Mouse (Mus musculus): ENCODE measurements around the gene Mafg. TPM values are rescaled to one million over a fixed set of nuclear protein-coding genes. Genes with fewer than 3 reads are reported as not detected.

Gene Mafg
- polyA plus RNA-seq, 1 experiment from 2014 or later = 28.6 TPM

DNA sequence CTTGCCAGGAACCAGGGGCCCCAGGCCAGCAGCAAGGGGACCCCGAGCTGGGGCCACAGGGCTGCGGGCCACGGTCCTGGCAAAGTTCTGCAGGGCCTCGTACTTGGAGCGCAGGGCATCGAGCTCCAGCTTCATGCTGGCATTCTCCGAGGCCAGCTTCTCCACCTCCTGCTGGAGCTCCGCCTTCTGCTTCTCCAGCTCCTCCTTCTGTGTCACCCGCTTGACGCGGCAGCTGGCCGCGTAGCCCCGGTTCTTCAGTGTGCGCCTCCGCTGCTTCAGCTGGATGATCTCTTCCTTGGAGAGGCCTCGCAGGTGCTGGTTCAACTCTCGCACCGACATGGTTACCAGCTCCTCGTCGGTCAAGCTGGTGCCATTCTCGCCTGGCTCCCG is 4.1 kb downstream of the Mafg start:
- Histone ChIP-seq H3K9ac (no peak overlapping the region), H3K36me3 (ENCODE audit: insufficient read depth) (peaks cover 30% of the 10 kb centered on the region), H3K4me3 (ENCODE audit: low read depth, low read length) (peak overlapping the region; percentile 15), H3K4me2 (peak overlapping the region; percentile 86), H3K9me3 (ENCODE audit: low read depth, low read length) (no peaks in the 10 kb centered on the region), H3K27me3 (ENCODE audit: insufficient read depth, low read length) (no peaks in the 10 kb centered on the region), H3K27ac (ENCODE audit: low read depth) (peak overlapping the region; percentile 65; the same call in 1 of the 2 replicates), H3K4me1 (ENCODE audit: insufficient read depth) (peaks cover 22% of the 10 kb centered on the region)
- 77% methylated on average over 23 of the region's 23 CpGs for WGBS
- no peak for TF ChIP-seq CTCF (IDR thresholded peaks at IDR 0.05; ENCODE audit: low read depth)
- no peak for ATAC-seq (ENCODE audit: insufficient read depth)
- no peak for DNase-seq

DNA sequence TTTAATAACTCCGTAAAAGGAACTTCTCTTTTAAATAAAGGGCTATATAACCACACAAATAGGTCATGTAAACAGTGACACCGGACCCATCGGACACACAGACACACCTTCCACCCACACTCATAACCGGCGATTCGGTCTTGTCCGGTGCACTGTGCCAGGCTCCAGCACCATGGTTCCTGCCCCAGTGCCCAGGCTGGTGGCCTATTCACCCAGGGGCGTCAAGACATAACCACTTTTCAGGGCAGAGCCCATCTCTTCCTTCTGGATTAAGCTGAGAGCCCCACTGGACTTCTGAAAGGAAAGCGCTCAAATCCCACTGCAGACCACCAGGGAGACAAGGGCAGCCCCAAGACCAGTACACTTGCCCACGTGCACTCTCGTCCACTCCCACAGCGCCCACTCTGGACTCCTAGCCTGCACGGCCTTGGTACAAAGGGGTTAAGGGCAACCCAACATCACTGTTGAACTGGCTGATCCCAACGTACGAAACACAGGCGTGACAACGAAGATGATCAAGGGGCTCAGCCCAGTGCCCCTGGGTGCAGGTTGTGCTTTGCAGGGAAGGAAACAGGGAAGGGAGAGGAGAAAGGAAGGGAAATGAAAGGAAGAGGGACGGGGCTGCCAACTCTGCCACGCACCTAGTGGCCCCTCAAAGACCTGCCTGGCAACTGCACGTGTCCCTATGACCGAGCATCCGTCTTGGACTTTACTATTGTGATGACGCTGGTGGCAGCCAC is 4.6 kb downstream of the Mafg start:
- no peak for ATAC-seq (ENCODE audit: insufficient read depth)
- no peak for TF ChIP-seq CTCF (IDR thresholded peaks at IDR 0.05; ENCODE audit: low read depth)
- Histone ChIP-seq H3K9me3 (ENCODE audit: low read depth, low read length) (no peaks in the 10 kb centered on the region), H3K9ac (no peak overlapping the region), H3K27me3 (ENCODE audit: insufficient read depth, low read length) (no peaks in the 10 kb centered on the region), H3K4me3 (ENCODE audit: low read depth, low read length) (peak overlapping the region; percentile 3; the same call in 1 of the 2 replicates), H3K36me3 (ENCODE audit: insufficient read depth) (peaks cover 32% of the 10 kb centered on the region), H3K4me1 (ENCODE audit: insufficient read depth) (peaks cover 22% of the 10 kb centered on the region), H3K4me2 (peak overlapping the region; percentile 86; the same call in 1 of the 2 replicates), H3K27ac (ENCODE audit: low read depth) (0 out of 2 replicates have a peak overlapping the region, but pooled peaks have one; percentile 8)
- 92% methylated on average over 23 of the region's 23 CpGs for WGBS
- DNase-seq = no peak

DNA sequence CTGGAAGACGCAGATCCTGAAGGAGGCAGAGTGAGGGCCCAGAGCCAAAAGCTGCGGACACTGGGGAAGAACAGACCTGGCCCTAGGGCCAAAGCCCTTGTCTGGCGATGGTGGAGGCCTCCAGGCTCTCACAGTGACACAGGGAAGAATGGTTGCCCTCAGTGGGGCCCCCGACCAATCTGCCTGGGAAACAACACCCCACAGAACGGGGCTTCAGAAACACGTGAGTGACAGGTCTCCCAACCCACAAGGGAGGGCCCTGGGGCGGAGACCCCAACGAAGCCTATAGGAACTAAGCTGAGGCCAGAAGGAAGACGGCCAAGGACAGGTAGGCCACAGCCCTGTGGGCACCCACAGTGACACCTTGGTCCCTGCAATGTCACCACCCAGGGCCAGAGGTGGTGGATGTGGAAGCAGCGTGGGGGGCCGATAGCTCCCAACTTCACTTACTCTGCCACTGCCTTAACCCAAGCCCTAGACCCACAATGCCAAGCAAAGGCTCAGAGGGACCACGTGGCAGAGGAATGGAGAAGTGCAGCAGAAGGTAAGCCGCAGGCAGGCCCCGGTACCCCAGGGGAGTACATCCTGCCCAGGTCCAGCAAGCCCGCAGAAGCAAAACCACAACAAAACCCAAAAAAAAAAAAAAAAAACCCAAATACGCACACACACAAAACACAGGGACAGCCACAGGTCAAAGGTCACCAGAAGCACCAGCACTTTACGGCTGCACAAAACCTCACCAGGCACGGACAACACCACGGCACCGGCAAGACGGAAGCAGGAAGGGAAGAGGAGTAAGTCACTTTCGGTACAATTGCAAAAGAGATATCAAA is 5.7 kb downstream of the Mafg start:
- no peak for DNase-seq
- no peak for ATAC-seq (ENCODE audit: insufficient read depth)
- 72% methylated on average over 22 of the region's 22 CpGs for WGBS
- H3K9ac ChIP-seq = no peak overlapping the region
- no peak for TF ChIP-seq CTCF (IDR thresholded peaks at IDR 0.05; ENCODE audit: low read depth)
- no peaks in the 10 kb centered on the region for H3K9me3 ChIP-seq (ENCODE audit: low read depth, low read length)
- H3K4me1 ChIP-seq (ENCODE audit: insufficient read depth) = peaks cover 22% of the 10 kb centered on the region
- no peak overlapping the region for H3K4me2 ChIP-seq
- H3K4me3 ChIP-seq (ENCODE audit: low read depth, low read length) = no peak overlapping the region
- no peak overlapping the region for H3K27ac ChIP-seq (ENCODE audit: low read depth)
- H3K36me3 ChIP-seq (ENCODE audit: insufficient read depth) = peaks cover 43% of the 10 kb centered on the region
- H3K27me3 ChIP-seq (ENCODE audit: insufficient read depth, low read length) = no peaks in the 10 kb centered on the region

DNA sequence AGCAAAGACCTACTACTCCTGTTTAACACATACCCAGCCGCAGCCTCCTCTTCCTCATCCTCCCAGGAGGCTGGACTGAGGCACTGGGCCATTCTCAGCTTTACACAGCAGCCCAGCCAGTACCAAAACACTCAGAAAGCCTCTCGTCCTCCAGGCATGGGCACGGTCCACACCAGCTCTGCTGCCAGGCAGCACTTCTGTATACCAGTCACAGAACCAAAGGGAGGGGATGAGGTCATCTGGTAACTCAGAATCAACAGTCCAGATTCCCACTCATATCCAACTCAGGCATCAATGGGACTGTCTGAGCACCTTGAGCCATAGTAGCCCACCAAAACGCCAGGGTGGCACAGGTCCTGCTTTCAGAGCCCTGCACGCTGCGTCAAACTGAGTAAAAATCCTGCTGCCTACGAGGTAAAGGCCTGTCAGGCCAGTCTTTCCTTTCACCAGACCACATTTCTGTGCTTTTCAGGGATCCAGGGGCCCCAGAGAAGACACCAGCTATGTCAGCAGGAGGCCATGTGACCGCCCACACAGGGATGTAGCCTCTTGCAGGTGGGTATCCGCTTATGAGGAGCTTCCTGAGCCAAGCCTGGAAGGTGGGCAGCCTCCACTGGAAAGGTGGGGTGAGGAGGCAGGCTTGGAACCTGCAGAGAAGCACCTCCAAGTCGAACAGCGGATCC is 6.5 kb downstream of the Mafg start:
- no peak for TF ChIP-seq CTCF (IDR thresholded peaks at IDR 0.05; ENCODE audit: low read depth)
- no peak overlapping the region for H3K4me2 ChIP-seq
- ATAC-seq (ENCODE audit: insufficient read depth) (no peak), DNase-seq (no peak)
- peaks cover 17% of the 10 kb centered on the region for H3K4me1 ChIP-seq (ENCODE audit: insufficient read depth)
- 90% methylated on average over 11 of the region's 11 CpGs for WGBS
- peaks cover 49% of the 10 kb centered on the region for H3K36me3 ChIP-seq (ENCODE audit: insufficient read depth)
- no peaks in the 10 kb centered on the region for H3K9me3 ChIP-seq (ENCODE audit: low read depth, low read length)
- H3K27me3 ChIP-seq (ENCODE audit: insufficient read depth, low read length) = no peaks in the 10 kb centered on the region
- H3K27ac ChIP-seq (ENCODE audit: low read depth) = no peak overlapping the region
- H3K9ac ChIP-seq = no peak overlapping the region
- no peak overlapping the region for H3K4me3 ChIP-seq (ENCODE audit: low read depth, low read length)

DNA sequence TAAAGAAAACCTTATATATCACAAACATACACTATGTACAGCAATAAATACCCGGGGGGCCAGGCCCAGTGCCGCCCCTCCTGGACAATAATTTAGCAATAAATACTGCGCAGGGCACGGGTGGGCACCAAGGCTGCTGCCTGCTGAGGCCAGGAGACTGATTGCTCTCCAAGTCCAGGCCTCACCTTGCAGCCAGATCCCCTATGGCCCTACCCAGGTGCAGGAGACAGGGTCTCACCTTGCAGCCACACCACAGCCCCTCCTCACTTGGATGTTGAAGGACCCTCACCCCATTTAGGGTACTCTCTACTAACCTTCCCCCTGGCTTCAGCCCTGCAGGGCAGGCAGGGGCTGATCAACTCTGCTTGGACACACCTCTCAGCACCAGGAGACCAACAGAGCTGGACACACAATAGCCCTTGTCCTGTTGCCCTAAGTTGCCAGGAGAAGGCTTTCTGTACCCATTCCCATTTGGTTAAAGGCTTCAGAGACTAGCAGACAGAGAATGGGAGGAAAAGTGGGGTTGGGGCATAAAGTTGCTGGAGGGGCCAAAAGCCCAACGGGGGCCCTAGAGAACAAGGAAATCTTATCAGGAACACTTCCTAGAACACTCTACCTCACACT is 8.1 kb downstream of the Mafg start, which contains the start of gene Sirt7:
TSS of gene Sirt7 (minus strand) at position 89 of the 624 bp plus-strand sequence.
- H3K9ac ChIP-seq = peak within 1 kb of the TSS; percentile 63
- peak within 1 kb of the TSS; percentile 96 for H3K4me3 ChIP-seq (ENCODE audit: low read depth, low read length)
- H3K4me2 ChIP-seq = peak within 1 kb of the TSS; percentile 99
- WGBS = 22% methylated on average over 5 of the region's 5 CpGs
- no peaks in the 10 kb centered on the region for H3K9me3 ChIP-seq (ENCODE audit: low read depth, low read length)
- TF ChIP-seq CTCF (IDR thresholded peaks at IDR 0.05; ENCODE audit: low read depth) = 0 out of 2 replicates have a peak, but pooled peaks have one; percentile 6
- ATAC-seq (ENCODE audit: insufficient read depth) (peak; percentile 22; the same call in 1 of the 2 replicates), DNase-seq (no peak)
- H3K27me3 ChIP-seq (ENCODE audit: insufficient read depth, low read length) = no peaks in the 10 kb centered on the region
- H3K4me1 ChIP-seq (ENCODE audit: insufficient read depth) = peaks cover 9% of the 10 kb centered on the region
- H3K27ac ChIP-seq (ENCODE audit: low read depth) = peak within 1 kb of the TSS; percentile 77
- peaks cover 64% of the 10 kb centered on the region for H3K36me3 ChIP-seq (ENCODE audit: insufficient read depth)

DNA sequence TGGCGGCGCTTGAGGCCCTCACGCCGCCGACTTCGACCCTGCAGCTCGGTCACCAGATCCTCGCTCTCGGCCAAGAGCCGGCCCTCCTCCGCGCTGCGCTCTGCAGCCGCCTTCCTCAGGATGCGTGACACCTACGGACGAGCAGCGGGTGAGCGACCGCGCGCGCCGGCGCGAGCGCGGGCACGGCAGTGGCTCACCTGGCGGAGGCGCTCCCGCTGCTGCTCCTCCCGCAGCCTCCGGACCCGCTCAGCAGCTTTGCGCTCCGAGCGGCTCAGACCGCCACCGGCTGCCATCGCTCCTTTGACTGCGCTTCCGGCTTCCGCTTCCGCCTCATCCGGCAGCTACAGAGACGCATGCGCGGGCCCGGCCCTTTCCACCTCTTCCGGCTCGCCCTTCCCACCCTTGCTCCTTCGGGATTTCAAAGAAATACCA is 8.7 kb downstream of the Mafg start:
- Histone ChIP-seq H3K36me3 (ENCODE audit: insufficient read depth) (peaks cover 69% of the 10 kb centered on the region), H3K27ac (ENCODE audit: low read depth) (peak overlapping the region; percentile 77), H3K9me3 (ENCODE audit: low read depth, low read length) (no peaks in the 10 kb centered on the region), H3K9ac (peak overlapping the region; percentile 63), H3K4me2 (peak overlapping the region; percentile 99), H3K4me3 (ENCODE audit: low read depth, low read length) (peak overlapping the region; percentile 96), H3K4me1 (ENCODE audit: insufficient read depth) (peaks cover 3% of the 10 kb centered on the region), H3K27me3 (ENCODE audit: insufficient read depth, low read length) (no peaks in the 10 kb centered on the region)
- ATAC-seq (ENCODE audit: insufficient read depth) (peak; percentile 82), DNase-seq (peak; percentile 94)
- under 1% methylated on average over 53 of the region's 53 CpGs for WGBS
- no peak for TF ChIP-seq CTCF (IDR thresholded peaks at IDR 0.05; ENCODE audit: low read depth)
